17 mouse cellular contexts compared by ENCODE assay signal in the genomic region with DNA sequence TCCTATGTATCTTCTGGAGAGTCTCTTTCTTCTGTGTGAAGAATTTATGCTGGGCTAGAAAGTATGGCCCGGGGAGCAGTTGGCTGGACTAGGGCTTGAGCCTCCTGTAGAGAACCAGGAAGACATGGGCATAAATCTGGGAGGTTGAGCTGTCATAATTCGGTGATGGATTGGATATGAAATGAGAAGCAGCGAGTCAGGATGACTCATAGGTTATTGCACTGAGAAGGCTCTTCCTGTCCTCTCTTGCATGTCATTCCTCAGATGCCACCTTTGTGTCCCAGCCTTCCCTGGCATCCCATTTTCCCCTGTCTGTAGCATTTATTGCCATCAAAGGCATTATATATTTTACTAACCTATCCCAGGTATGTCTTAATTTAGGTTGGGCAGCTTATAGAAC.
"Had no signal": no experiment of that assay in that cellular context is flagged by ENCODE, and none has a peak within 500 bp of the region (broad histone marks: within the 10 kb centered on the region; RNA-seq: fewer than 3 reads in every experiment).

No protein-coding gene starts in this region.

- H3K4me1 ChIP-seq: kidney, embryonic 15.5 days; liver, embryonic 13.5 days; midbrain, embryonic 10.5 days had no signal

- H3K27ac ChIP-seq: kidney, embryonic 15.5 days; left cerebral cortex, adult 2 months; liver, embryonic 13.5 days; midbrain, embryonic 10.5 days; neural tube, embryonic 13.5 days; stomach, postnatal 0 days had no signal

- H3K36me3 ChIP-seq: kidney, embryonic 15.5 days; liver, embryonic 13.5 days; midbrain, embryonic 10.5 days; neural tube, embryonic 13.5 days had no signal

- H3K9me3 ChIP-seq: kidney, embryonic 15.5 days; liver, embryonic 13.5 days; midbrain, embryonic 10.5 days; neural tube, embryonic 13.5 days had no signal

- H3K27me3 ChIP-seq: kidney, embryonic 15.5 days; liver, embryonic 13.5 days; neural tube, embryonic 13.5 days had no signal

- DNase-seq: kidney, adult 8-10 months; kidney, postnatal 10 days; kidney, postnatal 36 days; layer of hippocampus, postnatal 36 days; liver, embryonic 13.5 days; lung, adult 2 months; lung, postnatal 14 days; lung, postnatal 4 days; midbrain, embryonic 14.5 days; right cerebral cortex, postnatal 14 days; right cerebral cortex, postnatal 4 days; thymus, postnatal 36 days had no signal

- H3K9ac ChIP-seq: kidney, embryonic 15.5 days; liver, embryonic 13.5 days; neural tube, embryonic 13.5 days had no signal

- H3K4me3 ChIP-seq: kidney, embryonic 15.5 days; left cerebral cortex, adult 2 months; liver, embryonic 13.5 days; midbrain, embryonic 10.5 days; neural tube, embryonic 13.5 days had no signal

- H3K4me2 ChIP-seq: kidney, embryonic 15.5 days; liver, embryonic 13.5 days; neural tube, embryonic 13.5 days had no signal
